Mouse (Mus musculus) liver, embryonic 12.5 days (tissue): Measurements from ENCODE around the gene Stpg3. TPM values are rescaled to one million over a fixed set of nuclear protein-coding genes. Genes with fewer than 3 reads are reported as not detected.

Experiments used
- ATAC-seq: fragments of 200-750 bp; cut with Nextera tagmentation; 2 replicates; pipeline ENCODE4 v1.8.0; 2017; ENCODE audit warnings: moderate number of reproducible peaks, mild to moderate bottlenecking, moderate library complexity
- H3K27ac ChIP-seq: fragments of 300-500 bp; sonication (generic); 2 replicates; pipeline ENCODE4 v1.5.1; 2016; ENCODE audit warnings: mild to moderate bottlenecking
- H3K27me3 ChIP-seq: fragments of 300-500 bp; sonication (generic); replicated peaks from 2 replicates; pipeline ENCODE4 v1.6.1; 2016; ENCODE audit warnings: mild to moderate bottlenecking, moderate library complexity
- H3K36me3 ChIP-seq: fragments of 300-500 bp; sonication (generic); 2 replicates; pipeline ENCODE4 v1.6.1; 2016; ENCODE audit warnings: mild to moderate bottlenecking, moderate library complexity
- H3K4me1 ChIP-seq: fragments of 300-500 bp; sonication (generic); 2 replicates; pipeline ENCODE4 v1.6.1; 2016
- H3K4me2 ChIP-seq: fragments of 300-500 bp; sonication (generic); 2 replicates; pipeline ENCODE4 v1.6.1; 2016; ENCODE audit warnings: mild to moderate bottlenecking, moderate library complexity
- H3K4me3 ChIP-seq: fragments of 300-500 bp; sonication (generic); 2 replicates; pipeline ENCODE4 v1.5.1; 2016; ENCODE audit warnings: mild to moderate bottlenecking, moderate library complexity
- H3K9ac ChIP-seq: fragments of 300-500 bp; sonication (generic); 2 replicates; pipeline ENCODE4 v1.6.1; 2016; ENCODE audit warnings: mild to moderate bottlenecking, moderate library complexity
- H3K9me3 ChIP-seq: fragments of 300-500 bp; sonication (generic); replicated peaks from 2 replicates; pipeline ENCODE4 v1.6.1; 2016; ENCODE audit warnings: mild to moderate bottlenecking, moderate library complexity
- WGBS: fragments of 180-500 bp; shearing (Covaris S2); methylation state at CpG from one replicate; pipeline ENCODE4 v1.1.7; 2016; ENCODE audit not compliant: insufficient replicate concordance; 5-methylcytosine and 5-hydroxymethylcytosine counted together
- polyA plus RNA-seq: library from polyadenylated mRNA; unstranded; fragments of >200 nt; fragmentation: Nextera tagmentation; extraction: Ambion mirVana; gene quantifications from 2 replicates; pipeline ENCODE4 v1.2.1, GENCODE M21; 2016

The Stpg3 gene
- polyA plus RNA-seq, 1 experiment from 2014 or later = not detected

- 5% methylated on average over 40 of the region's 41 CpGs for WGBS
- Histone ChIP-seq H3K27ac (peak overlapping the region; percentile 52), H3K36me3 (no peaks in the 10 kb centered on the region), H3K4me2 (peak overlapping the region; percentile 85), H3K9me3 (no peaks in the 10 kb centered on the region), H3K4me1 (peaks cover 68% of the 10 kb centered on the region), H3K9ac (peak overlapping the region; percentile 69), H3K4me3 (peak overlapping the region; percentile 57), H3K27me3 (peaks cover 19% of the 10 kb centered on the region)
- ATAC-seq = peak; percentile 58
Observed at GRCm38 (mm10) chr2:25167919-25168664, 46.3 kb downstream of the Stpg3 start.

- 35% methylated on average over 4 of the region's 4 CpGs for WGBS
- H3K36me3 ChIP-seq = no peaks in the 10 kb centered on the region
- H3K4me3 ChIP-seq = peak overlapping the region; percentile 57
- peak overlapping the region; percentile 85 for H3K4me2 ChIP-seq
- H3K4me1 ChIP-seq = peaks cover 63% of the 10 kb centered on the region
- peak overlapping the region; percentile 52; the same call in 1 of the 2 replicates for H3K27ac ChIP-seq
- ATAC-seq = peak; percentile 30; the same call in 1 of the 2 replicates
- H3K9me3 ChIP-seq = no peaks in the 10 kb centered on the region
- peaks cover 25% of the 10 kb centered on the region for H3K27me3 ChIP-seq
- H3K9ac ChIP-seq = peak overlapping the region; percentile 69
Observed at GRCm38 (mm10) chr2:25167481-25167880, 47.0 kb downstream of the Stpg3 start.

Other genes starting within 250 kb of the Stpg3 start
- gene Mrpl41, start 239.5 kb downstream of the Stpg3 start, polyA plus RNA-seq = 109 and 113 TPM in 2 replicates
- 16.5 and 17.0 TPM in 2 replicates for gene Pnpla7, start 238.6 kb downstream of the Stpg3 start, polyA plus RNA-seq
- 16.1 and 17.0 TPM in 2 replicates for gene Nsmf, start 160.3 kb downstream of the Stpg3 start, polyA plus RNA-seq
- 1.2 and 1.4 TPM in 2 replicates for gene Entpd8, start 134.3 kb downstream of the Stpg3 start, polyA plus RNA-seq
- 0.64 and 0.71 TPM in 2 replicates for gene Noxa1, start 119.5 kb downstream of the Stpg3 start, polyA plus RNA-seq
- 5.9 and 6.2 TPM in 2 replicates for gene Nrarp, start 33.9 kb downstream of the Stpg3 start, polyA plus RNA-seq
- 7.2 and 7.4 TPM in 2 replicates for gene Tor4a, start 17.8 kb downstream of the Stpg3 start, polyA plus RNA-seq
- 56.7 and 61.5 TPM in 2 replicates for gene Nelfb, start 3.1 kb downstream of the Stpg3 start, polyA plus RNA-seq
- gene Fam166a, start 4.1 kb upstream of the Stpg3 start, polyA plus RNA-seq = 1.2 TPM in 1 of 2 replicates, not detected in the other
- 901 and 931 TPM in 2 replicates for gene Tubb4b, start 10.1 kb upstream of the Stpg3 start, polyA plus RNA-seq
- 0.17 TPM in 1 of 2 replicates, not detected in the other for gene Slc34a3, start 19.7 kb upstream of the Stpg3 start, polyA plus RNA-seq
- gene Rnf224, start 22.1 kb upstream of the Stpg3 start, polyA plus RNA-seq = 0.10 and 0.11 TPM in 2 replicates
- 1.8 and 2.4 TPM in 2 replicates for gene Rnf208, start 27.6 kb upstream of the Stpg3 start, polyA plus RNA-seq
- not detected in 2 replicates for gene Cysrt1, start 27.8 kb upstream of the Stpg3 start, polyA plus RNA-seq
- 4.4 and 4.8 TPM in 2 replicates for gene AL732309.1, start 32.2 kb upstream of the Stpg3 start, polyA plus RNA-seq
- gene Tmem203, start 40.8 kb upstream of the Stpg3 start, polyA plus RNA-seq = 16.2 and 17.3 TPM in 2 replicates
- 7.9 and 9.0 TPM in 2 replicates for gene Tprn, start 48.0 kb upstream of the Stpg3 start, polyA plus RNA-seq
- 164 and 179 TPM in 2 replicates for gene Ssna1, start 57.8 kb upstream of the Stpg3 start, polyA plus RNA-seq
- 63.6 and 65.3 TPM in 2 replicates for gene Anapc2, start 57.8 kb upstream of the Stpg3 start, polyA plus RNA-seq
- gene Tmem210, start 73.5 kb upstream of the Stpg3 start, polyA plus RNA-seq = not detected in 2 replicates
- not detected in 2 replicates for gene Lrrc26, start 75.3 kb upstream of the Stpg3 start, polyA plus RNA-seq
- gene Grin1, start 104.5 kb upstream of the Stpg3 start, polyA plus RNA-seq = 0.24 and 0.41 TPM in 2 replicates
- 29.4 and 30.5 TPM in 2 replicates for gene Man1b1, start 117.7 kb upstream of the Stpg3 start, polyA plus RNA-seq
- 11.2 TPM in 2 replicates for gene Dpp7, start 141.7 kb upstream of the Stpg3 start, polyA plus RNA-seq
- gene Uap1l1, start 151.0 kb upstream of the Stpg3 start, polyA plus RNA-seq = 13.5 and 14.0 TPM in 2 replicates
- gene Sapcd2, start 157.7 kb upstream of the Stpg3 start, polyA plus RNA-seq = 34.6 and 38.0 TPM in 2 replicates
- 0.13 and 0.19 TPM in 2 replicates for gene Entpd2, start 181.2 kb upstream of the Stpg3 start, polyA plus RNA-seq
- 5.3 and 5.6 TPM in 2 replicates for gene Npdc1, start 184.7 kb upstream of the Stpg3 start, polyA plus RNA-seq
- gene Fut7, start 208.6 kb upstream of the Stpg3 start, polyA plus RNA-seq = 0.31 and 0.54 TPM in 2 replicates
- 2.8 and 3.1 TPM in 2 replicates for gene Abca2, start 214.1 kb upstream of the Stpg3 start, polyA plus RNA-seq
- 0.45 and 0.68 TPM in 2 replicates for gene Clic3, start 242.2 kb upstream of the Stpg3 start, polyA plus RNA-seq
- 9.1 and 11.4 TPM in 2 replicates for gene Paxx, start 246.5 kb upstream of the Stpg3 start, polyA plus RNA-seq